Comparison of ENCODE assay signal across 14 mouse cellular contexts in genomic region chr14:100607109-100607508, GRCm38 (mm10).
DNase-seq lines count a peak whose midpoint lies in the region; ATAC-seq and TF ChIP-seq lines count a peak whose summit lies in the region.
"Had no signal": no experiment of that assay in that cellular context is flagged by ENCODE, and none has a peak within 500 bp of the region (broad histone marks: within the 10 kb centered on the region; RNA-seq: fewer than 3 reads in every experiment).

No protein-coding gene starts in this region.

- no peaks in the 10 kb centered on the region for H3K4me1 ChIP-seq in heart, embryonic 10.5 days
- no peaks in the 10 kb centered on the region for H3K4me1 ChIP-seq in midbrain, postnatal 0 days (ENCODE audit: insufficient read depth, low read length)
- no peaks in the 10 kb centered on the region for H3K4me1 ChIP-seq in midbrain, embryonic 10.5 days
- H3K4me1 ChIP-seq: forebrain, embryonic 10.5 days; hindbrain, embryonic 15.5 days had no signal

- no peak overlapping the region for H3K4me3 ChIP-seq in heart, embryonic 10.5 days
- no peak overlapping the region for H3K4me3 ChIP-seq in midbrain, postnatal 0 days (ENCODE audit: low read depth, low read length)
- no peak overlapping the region for H3K4me3 ChIP-seq in midbrain, embryonic 10.5 days
- H3K4me3 ChIP-seq: forebrain, embryonic 10.5 days; hindbrain, embryonic 15.5 days; left cerebral cortex, adult 2 months; myocyte had no signal

- no peaks in the 10 kb centered on the region for H3K9me3 ChIP-seq in heart, embryonic 10.5 days
- H3K9me3 ChIP-seq in midbrain, postnatal 0 days (ENCODE audit: low read length): no peaks in the 10 kb centered on the region
- no peaks in the 10 kb centered on the region for H3K9me3 ChIP-seq in midbrain, embryonic 10.5 days (replicated peaks)
- H3K9me3 ChIP-seq: forebrain, embryonic 10.5 days; hindbrain, embryonic 15.5 days had no signal

- intact Hi-C loops in gastrocnemius, postnatal 36 days (cut with DNase I): no loop called here

- no peaks in the 10 kb centered on the region for H3K27me3 ChIP-seq in heart, embryonic 10.5 days (ENCODE audit: insufficient read depth, poor library complexity, severe bottlenecking)
- H3K27me3 ChIP-seq in midbrain, postnatal 0 days (ENCODE audit: insufficient read depth, low read length): no peaks in the 10 kb centered on the region
- H3K27me3 ChIP-seq in midbrain, embryonic 10.5 days (ENCODE audit: low read depth, poor library complexity, severe bottlenecking): no peaks in the 10 kb centered on the region
- H3K27me3 ChIP-seq: hindbrain, embryonic 15.5 days had no signal

- H3K9ac ChIP-seq in midbrain, postnatal 0 days (replicated peaks; ENCODE audit: low read length, poor library complexity, severe bottlenecking): no peak overlapping the region
- H3K9ac ChIP-seq: hindbrain, embryonic 15.5 days had no signal

- DNase-seq in heart, adult 18-20 months: peak; percentile 65 to 66
- DNase-seq in heart, embryonic 10.5 days (ENCODE audit: low spot score): no peak
- peak; percentile 75 for DNase-seq in midbrain, postnatal 0 days (ENCODE audit: low spot score)
- DNase-seq in midbrain, embryonic 10.5 days (ENCODE audit: low spot score): no peak
- DNase-seq in gastrocnemius, postnatal 36 days: peak; percentile 13 to 29
- DNase-seq in ovary, postnatal 14 days (ENCODE audit: low spot score): peak; percentile 5
- no peak for DNase-seq in urinary bladder, adult 2 months (ENCODE audit: low spot score)
- DNase-seq in cerebellum, adult 11 months: no peak
- DNase-seq: thymus, adult 18-20 months had no signal

- H3K27ac ChIP-seq in heart, embryonic 10.5 days: no peak overlapping the region
- H3K27ac ChIP-seq in midbrain, postnatal 0 days (ENCODE audit: low read depth, low read length): no peak overlapping the region
- H3K27ac ChIP-seq in midbrain, embryonic 10.5 days (replicated peaks): no peak overlapping the region
- H3K27ac ChIP-seq: forebrain, embryonic 10.5 days; hindbrain, embryonic 15.5 days; left cerebral cortex, adult 2 months had no signal

- H3K4me2 ChIP-seq in midbrain, postnatal 0 days (ENCODE audit: low read depth, low read length, poor library complexity, severe bottlenecking): no peak overlapping the region
- H3K4me2 ChIP-seq: hindbrain, embryonic 15.5 days had no signal

- no peak for TF ChIP-seq CTCF in midbrain, postnatal 0 days (IDR thresholded peaks at IDR 0.05)

- no peaks in the 10 kb centered on the region for H3K36me3 ChIP-seq in heart, embryonic 10.5 days
- no peaks in the 10 kb centered on the region for H3K36me3 ChIP-seq in midbrain, postnatal 0 days (ENCODE audit: insufficient read depth, low read length)
- no peaks in the 10 kb centered on the region for H3K36me3 ChIP-seq in midbrain, embryonic 10.5 days
- H3K36me3 ChIP-seq: forebrain, embryonic 10.5 days; hindbrain, embryonic 15.5 days had no signal

- 83% methylated on average over 4 of the region's 4 CpGs for WGBS in heart, embryonic 10.5 days
- whole genome bisulfite sequencing in midbrain, postnatal 0 days: 89% methylated on average over 4 of the region's 4 CpGs
- 93% methylated on average over 4 of the region's 4 CpGs for WGBS in midbrain, embryonic 10.5 days

- no peak for ATAC-seq in midbrain, postnatal 0 days (ENCODE audit: low FRiP score)
- ATAC-seq: activated CD4-positive, CD25-positive, alpha-beta regulatory T cell, adult 4 months had no signal

Comparison
In these comparisons a context has a peak if more than half of its experiments do, and no peak if none do; other contexts are left out.
1. DNase-seq: peak in heart, adult 18-20 months (2 of 2), midbrain, postnatal 0 days (single experiment), gastrocnemius, postnatal 36 days (2 of 2) and ovary, postnatal 14 days (single experiment); none in heart, embryonic 10.5 days (single experiment), midbrain, embryonic 10.5 days (single experiment), urinary bladder, adult 2 months (single experiment) and cerebellum, adult 11 months (single experiment).